Mouse (Mus musculus) gastrocnemius, postnatal 14 days (tissue): ENCODE measurements around the gene Actn1. TPM values are rescaled to one million over a fixed set of nuclear protein-coding genes. Genes with fewer than 3 reads are reported as not detected.

Source experiments
- DNase-seq: peaks from one replicate; pipeline ENCODE4 v3.0.0; 2021; ENCODE audit warnings: mixed read lengths
- intact Hi-C: fragments of 180-260 bp; cut with DNase I; formaldehyde crosslinking; loops from one replicate; pipeline ENCODE4 v1.15.1; 2025; ENCODE audit warnings: low total_unique reads
- total RNA-seq, 2 experiments: library from RNA; stranded (reverse); gene quantifications; 2 replicates each; pipeline ENCODE4 v1.2.3; 2021

The Actn1 gene
- total RNA-seq, 2 experiments from 2014 or later = 18.3 to 22.5 TPM

- DNase-seq = peak; percentile 89
- intact Hi-C loops = no loop called here
Observed at GRCm38 (mm10) chr12:80230111-80230700, 30.0 kb downstream of the Actn1 start.

- DNase-seq = no peak
- intact Hi-C loops = no loop called here
Observed at GRCm38 (mm10) chr12:80229010-80229800, 31.0 kb downstream of the Actn1 start.

GRCm38 (mm10) chr12:80228356-80228755 is 31.8 kb downstream of the Actn1 start:
- no peak for DNase-seq
- intact Hi-C loops = no loop called here

GRCm38 (mm10) chr12:80227835-80228234 is 32.3 kb downstream of the Actn1 start:
- intact Hi-C loops = no loop called here

GRCm38 (mm10) chr12:80226101-80226500 is 34.1 kb downstream of the Actn1 start:
- intact Hi-C loops = no loop called here
- no peak for DNase-seq

More at GRCm38 (mm10) chr12:80227835-80228234, 32.3 kb downstream of the Actn1 start:
- DNase-seq = no peak

GRCm38 (mm10) chr12:80224241-80224731 is 35.9 kb downstream of the Actn1 start:
- intact Hi-C loops = no loop called here
- DNase-seq = no peak

GRCm38 (mm10) chr12:80223511-80223910 is 36.7 kb downstream of the Actn1 start:
- intact Hi-C loops = no loop called here
- DNase-seq = peak; percentile 70

GRCm38 (mm10) chr12:80222473-80222872 is 37.7 kb downstream of the Actn1 start:
- intact Hi-C loops = no loop called here
- DNase-seq = no peak

- intact Hi-C loops = no loop called here
- DNase-seq = no peak
Observed at GRCm38 (mm10) chr12:80220260-80221038, 39.7 kb downstream of the Actn1 start.

GRCm38 (mm10) chr12:80218784-80219183 is 41.4 kb downstream of the Actn1 start:
- DNase-seq = no peak
- intact Hi-C loops = no loop called here

- intact Hi-C loops = no loop called here
- DNase-seq = no peak
Observed at GRCm38 (mm10) chr12:80218045-80218611, 42.0 kb downstream of the Actn1 start.

GRCm38 (mm10) chr12:80217049-80217448 is 43.1 kb downstream of the Actn1 start:
- intact Hi-C loops = no loop called here

GRCm38 (mm10) chr12:80216258-80216881 is 43.8 kb downstream of the Actn1 start:
- no peak for DNase-seq
- intact Hi-C loops = no loop called here

More at GRCm38 (mm10) chr12:80217049-80217448, 43.1 kb downstream of the Actn1 start:
- DNase-seq = no peak

- intact Hi-C loops = no loop called here
- no peak for DNase-seq
Observed at GRCm38 (mm10) chr12:80213810-80214209, 46.4 kb downstream of the Actn1 start.

- intact Hi-C loops = no loop called here
- no peak for DNase-seq
Observed at GRCm38 (mm10) chr12:80213263-80213662, 46.9 kb downstream of the Actn1 start.

- DNase-seq = no peak
- intact Hi-C loops = no loop called here
Observed at GRCm38 (mm10) chr12:80210791-80211612, 49.2 kb downstream of the Actn1 start.

GRCm38 (mm10) chr12:80209914-80210313 is 50.3 kb downstream of the Actn1 start:
- intact Hi-C loops = no loop called here
- no peak for DNase-seq

- DNase-seq = no peak
- intact Hi-C loops = no loop called here
Observed at GRCm38 (mm10) chr12:80208126-80208820, 51.9 kb downstream of the Actn1 start.
